In genomic region chr5:100520223-100520622, GRCm38 (mm10) we compare ENCODE assay signal across 12 mouse cellular contexts. TPM values are rescaled to one million over a fixed set of nuclear protein-coding genes. Genes with fewer than 3 reads are reported as not detected.
DNase-seq lines count a peak whose midpoint lies in the region; ATAC-seq and TF ChIP-seq lines count a peak whose summit lies in the region.
"Had no signal": no experiment of that assay in that cellular context is flagged by ENCODE, and none has a peak within 500 bp of the region (broad histone marks: within the 10 kb centered on the region; RNA-seq: fewer than 3 reads in every experiment).

No protein-coding gene starts in this region.

- no peak for TF ChIP-seq POLR2A in limb, embryonic 14.5 days (IDR thresholded peaks at IDR 0.05; ENCODE audit: borderline replicate concordance, extremely low read depth, insufficient read depth, insufficient read length)

- 100% methylated on average over 2 of the region's 2 CpGs for WGBS in forebrain, embryonic 13.5 days
- WGBS in forebrain, embryonic 16.5 days = 93% methylated on average over 2 of the region's 2 CpGs
- 84% methylated on average over 2 of the region's 2 CpGs for WGBS in lung, embryonic 14.5 days
- 64% methylated on average over 2 of the region's 2 CpGs for WGBS in lung, postnatal 0 days
- 84% methylated on average over 2 of the region's 2 CpGs for WGBS in limb, embryonic 14.5 days
- WGBS in stomach, embryonic 14.5 days = 94% methylated on average over 2 of the region's 2 CpGs

- peaks cover 8% of the 10 kb centered on the region; the same call in 1 of the 2 replicates for H3K36me3 ChIP-seq in forebrain, embryonic 13.5 days (ENCODE audit: poor library complexity, severe bottlenecking)
- H3K36me3 ChIP-seq in forebrain, embryonic 16.5 days (ENCODE audit: control insufficient read depth, insufficient read depth) = no peaks in the 10 kb centered on the region
- peaks cover 18% of the 10 kb centered on the region; the same call in 1 of the 2 replicates for H3K36me3 ChIP-seq in lung, embryonic 14.5 days (ENCODE audit: insufficient read depth)
- H3K36me3 ChIP-seq in lung, postnatal 0 days (ENCODE audit: insufficient read depth, low read length) = no peaks in the 10 kb centered on the region
- peaks cover 6% of the 10 kb centered on the region; the same call in 1 of the 2 replicates for H3K36me3 ChIP-seq in limb, embryonic 14.5 days (ENCODE audit: control insufficient read depth, insufficient read depth, low read length)
- H3K36me3 ChIP-seq in stomach, embryonic 14.5 days (ENCODE audit: control insufficient read depth, insufficient read depth, low read length) = no peaks in the 10 kb centered on the region

- H3K9me3 ChIP-seq in forebrain, embryonic 13.5 days (replicated peaks) = no peaks in the 10 kb centered on the region
- no peaks in the 10 kb centered on the region for H3K9me3 ChIP-seq in forebrain, embryonic 16.5 days (ENCODE audit: control insufficient read depth, low read length)
- no peaks in the 10 kb centered on the region for H3K9me3 ChIP-seq in lung, embryonic 14.5 days (ENCODE audit: low read depth, low read length)
- no peaks in the 10 kb centered on the region for H3K9me3 ChIP-seq in lung, postnatal 0 days (ENCODE audit: low read length)
- no peaks in the 10 kb centered on the region for H3K9me3 ChIP-seq in limb, embryonic 14.5 days (ENCODE audit: control insufficient read depth, low read length)
- no peaks in the 10 kb centered on the region for H3K9me3 ChIP-seq in stomach, embryonic 14.5 days (ENCODE audit: control insufficient read depth, low read depth, low read length)
- H3K9me3 ChIP-seq: midbrain, embryonic 12.5 days had no signal

- peak overlapping the region; percentile 20; the same call in 1 of the 2 replicates for H3K4me2 ChIP-seq in forebrain, embryonic 13.5 days
- H3K4me2 ChIP-seq in forebrain, embryonic 16.5 days (ENCODE audit: low read length) = no peak overlapping the region; the same call in 1 of the 2 replicates
- peak overlapping the region; percentile 89 for H3K4me2 ChIP-seq in lung, embryonic 14.5 days
- H3K4me2 ChIP-seq in lung, postnatal 0 days (replicated peaks; ENCODE audit: low read depth, low read length) = no peak overlapping the region
- peak overlapping the region; percentile 48; the same call in 1 of the 2 replicates for H3K4me2 ChIP-seq in limb, embryonic 14.5 days (replicated peaks; ENCODE audit: low read depth, low read length, severe bottlenecking)
- H3K4me2 ChIP-seq in stomach, embryonic 14.5 days (replicated peaks; ENCODE audit: low read depth, low read length) = peak overlapping the region; percentile 80

- peak overlapping the region; percentile 37; the same call in 1 of the 2 replicates for H3K9ac ChIP-seq in forebrain, embryonic 13.5 days
- no peak overlapping the region for H3K9ac ChIP-seq in forebrain, embryonic 16.5 days (replicated peaks; ENCODE audit: low read depth, low read length)
- H3K9ac ChIP-seq in lung, embryonic 14.5 days = no peak overlapping the region
- H3K9ac ChIP-seq in lung, postnatal 0 days (replicated peaks; ENCODE audit: low read depth) = no peak overlapping the region
- H3K9ac ChIP-seq in limb, embryonic 14.5 days (ENCODE audit: low read depth, low read length, severe bottlenecking) = peak overlapping the region; percentile 1; the same call in 1 of the 2 replicates
- H3K9ac ChIP-seq in stomach, embryonic 14.5 days (replicated peaks; ENCODE audit: low read depth, low read length) = 0 out of 2 replicates have a peak overlapping the region, but pooled peaks have one; percentile 18
- H3K9ac ChIP-seq: midbrain, embryonic 12.5 days had no signal

- TF ChIP-seq CTCF in lung, embryonic 14.5 days (IDR thresholded peaks at IDR 0.05; ENCODE audit: low read depth) = no peak
- TF ChIP-seq CTCF in lung, postnatal 0 days (IDR thresholded peaks at IDR 0.05) = no peak

- H3K4me3 ChIP-seq in forebrain, embryonic 13.5 days = 0 out of 2 replicates have a peak overlapping the region, but pooled peaks have one; percentile 3
- no peak overlapping the region for H3K4me3 ChIP-seq in forebrain, embryonic 16.5 days (replicated peaks; ENCODE audit: low read length)
- H3K4me3 ChIP-seq in lung, embryonic 14.5 days (ENCODE audit: low read depth, low read length) = no peak overlapping the region; the same call in 1 of the 2 replicates
- H3K4me3 ChIP-seq in lung, postnatal 0 days (ENCODE audit: low read depth, low read length) = no peak overlapping the region
- H3K4me3 ChIP-seq in limb, embryonic 14.5 days (replicated peaks; ENCODE audit: low read length) = 0 out of 2 replicates have a peak overlapping the region, but pooled peaks have one; percentile 7
- no peak overlapping the region for H3K4me3 ChIP-seq in stomach, embryonic 14.5 days (ENCODE audit: low read depth, low read length)
- H3K4me3 ChIP-seq: midbrain, embryonic 12.5 days had no signal

- no peak overlapping the region for H3K27ac ChIP-seq in forebrain, embryonic 13.5 days
- H3K27ac ChIP-seq in forebrain, embryonic 16.5 days (ENCODE audit: low read length) = no peak overlapping the region
- no peak overlapping the region for H3K27ac ChIP-seq in lung, embryonic 14.5 days (ENCODE audit: low read depth)
- H3K27ac ChIP-seq in lung, postnatal 0 days (ENCODE audit: low read length) = no peak overlapping the region
- H3K27ac ChIP-seq in limb, embryonic 14.5 days (replicated peaks; ENCODE audit: low read depth, low read length) = no peak overlapping the region
- H3K27ac ChIP-seq in stomach, embryonic 14.5 days (ENCODE audit: low read length) = no peak overlapping the region
- H3K27ac ChIP-seq: midbrain, embryonic 12.5 days had no signal

- peaks cover 6% of the 10 kb centered on the region; the same call in 1 of the 2 replicates for H3K27me3 ChIP-seq in forebrain, embryonic 13.5 days
- 0 out of 2 replicates have a peak, but pooled peaks cover 3% of the 10 kb centered on the region for H3K27me3 ChIP-seq in forebrain, embryonic 16.5 days (replicated peaks; ENCODE audit: control insufficient read depth, insufficient read depth, low read length)
- H3K27me3 ChIP-seq in lung, embryonic 14.5 days (ENCODE audit: insufficient read depth, low read length) = no peaks in the 10 kb centered on the region
- no peaks in the 10 kb centered on the region for H3K27me3 ChIP-seq in lung, postnatal 0 days (replicated peaks; ENCODE audit: insufficient read depth, low read length)
- H3K27me3 ChIP-seq in limb, embryonic 14.5 days (ENCODE audit: control insufficient read depth, insufficient read depth, low read length) = no peaks in the 10 kb centered on the region
- no peaks in the 10 kb centered on the region for H3K27me3 ChIP-seq in stomach, embryonic 14.5 days (ENCODE audit: control insufficient read depth, insufficient read depth, low read length)
- H3K27me3 ChIP-seq: midbrain, embryonic 12.5 days had no signal

- ATAC-seq in forebrain, embryonic 13.5 days = no peak
- no peak for ATAC-seq in forebrain, embryonic 16.5 days
- ATAC-seq in lung, embryonic 14.5 days (ENCODE audit: insufficient read depth) = no peak
- ATAC-seq in lung, postnatal 0 days = no peak
- ATAC-seq in limb, embryonic 14.5 days (ENCODE audit: low FRiP score, low read depth) = no peak
- ATAC-seq in stomach, embryonic 14.5 days (ENCODE audit: insufficient number of reproducible peaks, insufficient read depth, low FRiP score, low read depth) = no peak

- TF ChIP-seq EP300 in lung, postnatal 0 days (IDR thresholded peaks at IDR 0.05) = no peak

- peaks cover 22% of the 10 kb centered on the region for H3K4me1 ChIP-seq in forebrain, embryonic 13.5 days
- peaks cover 16% of the 10 kb centered on the region for H3K4me1 ChIP-seq in forebrain, embryonic 16.5 days (replicated peaks; ENCODE audit: control insufficient read depth, insufficient read depth, low read length)
- H3K4me1 ChIP-seq in lung, embryonic 14.5 days (ENCODE audit: insufficient read depth) = peaks cover 13% of the 10 kb centered on the region
- H3K4me1 ChIP-seq in lung, postnatal 0 days (ENCODE audit: insufficient read depth, low read depth, low read length) = peaks cover 10% of the 10 kb centered on the region; the same call in 1 of the 2 replicates
- peaks cover 13% of the 10 kb centered on the region for H3K4me1 ChIP-seq in limb, embryonic 14.5 days (ENCODE audit: control insufficient read depth, insufficient read depth, low read length)
- H3K4me1 ChIP-seq in stomach, embryonic 14.5 days (ENCODE audit: control insufficient read depth, insufficient read depth, low read length) = 0 out of 2 replicates have a peak, but pooled peaks cover 7% of the 10 kb centered on the region

- no peak for DNase-seq in lung, embryonic 14.5 days
- DNase-seq in lung, postnatal 0 days (ENCODE audit: low spot score) = no peak
- no peak for DNase-seq in limb, embryonic 14.5 days (ENCODE audit: low spot score)
- no peak for DNase-seq in embryo, embryonic 10 days (ENCODE audit: low spot score)
- no peak for DNase-seq in frontal cortex, postnatal 14 days (ENCODE audit: low spot score in 2 of 2)
- DNase-seq: cerebellum, adult 18-20 months; gastrocnemius, postnatal 14 days; left cerebral cortex, postnatal 4 days had no signal

RNA-seq across cellular contexts. Expression of gene Cops4, which starts 2.1 kb away (rescaled TPM):
- 212 and 218 TPM in 2 replicates for polyA plus RNA-seq in forebrain, embryonic 13.5 days (2015; fragmentation: Nextera tagmentation; extraction: Ambion mirVana)
- 191 and 196 TPM in 2 replicates for polyA plus RNA-seq in forebrain, embryonic 16.5 days (2015; fragmentation: Nextera tagmentation; extraction: Ambion mirVana)
- 202 and 209 TPM in 2 replicates for polyA plus RNA-seq in lung, embryonic 14.5 days (2014; fragmentation: Nextera tagmentation; extraction: Ambion mirVana)
- 92.4 and 94.3 TPM in 2 replicates for polyA plus RNA-seq in lung, postnatal 0 days (2015; fragmentation: Nextera tagmentation; extraction: Ambion mirVana)
- polyA plus RNA-seq in limb, embryonic 14.5 days (2012; rRNA removed) = 72.6 and 84.3 TPM in 2 replicates
- polyA plus RNA-seq in limb, embryonic 14.5 days (2014; fragmentation: Nextera tagmentation; extraction: Ambion mirVana) = 197 TPM in 2 replicates
- 187 and 188 TPM in 2 replicates for polyA plus RNA-seq in stomach, embryonic 14.5 days (2014; fragmentation: Nextera tagmentation; extraction: Ambion mirVana)

RNA-seq across cellular contexts. Expression of gene Lin54, which starts 19.8 kb away (rescaled TPM):
- polyA plus RNA-seq in forebrain, embryonic 13.5 days (2015; fragmentation: Nextera tagmentation; extraction: Ambion mirVana) = 11.2 and 14.0 TPM in 2 replicates
- polyA plus RNA-seq in forebrain, embryonic 16.5 days (2015; fragmentation: Nextera tagmentation; extraction: Ambion mirVana) = 9.4 and 11.0 TPM in 2 replicates
- 18.0 and 18.5 TPM in 2 replicates for polyA plus RNA-seq in lung, embryonic 14.5 days (2014; fragmentation: Nextera tagmentation; extraction: Ambion mirVana)
- polyA plus RNA-seq in lung, postnatal 0 days (2015; fragmentation: Nextera tagmentation; extraction: Ambion mirVana) = 5.7 and 5.9 TPM in 2 replicates
- 10.4 and 10.6 TPM in 2 replicates for polyA plus RNA-seq in limb, embryonic 14.5 days (2012; rRNA removed)
- polyA plus RNA-seq in limb, embryonic 14.5 days (2014; fragmentation: Nextera tagmentation; extraction: Ambion mirVana) = 13.4 and 14.1 TPM in 2 replicates
- 15.3 and 16.1 TPM in 2 replicates for polyA plus RNA-seq in stomach, embryonic 14.5 days (2014; fragmentation: Nextera tagmentation; extraction: Ambion mirVana)

RNA-seq across cellular contexts. Expression of gene Plac8, which starts 51.8 kb away (rescaled TPM):
- 0.34 and 0.46 TPM in 2 replicates for polyA plus RNA-seq in forebrain, embryonic 13.5 days (2015; fragmentation: Nextera tagmentation; extraction: Ambion mirVana)
- 0.41 TPM in 1 of 2 replicates, not detected in the other for polyA plus RNA-seq in forebrain, embryonic 16.5 days (2015; fragmentation: Nextera tagmentation; extraction: Ambion mirVana)
- polyA plus RNA-seq in lung, embryonic 14.5 days (2014; fragmentation: Nextera tagmentation; extraction: Ambion mirVana) = 10.0 and 11.5 TPM in 2 replicates
- 51.2 and 59.3 TPM in 2 replicates for polyA plus RNA-seq in lung, postnatal 0 days (2015; fragmentation: Nextera tagmentation; extraction: Ambion mirVana)
- 8.1 and 11.7 TPM in 2 replicates for polyA plus RNA-seq in limb, embryonic 14.5 days (2012; rRNA removed)
- polyA plus RNA-seq in limb, embryonic 14.5 days (2014; fragmentation: Nextera tagmentation; extraction: Ambion mirVana) = 5.4 and 5.7 TPM in 2 replicates
- polyA plus RNA-seq in stomach, embryonic 14.5 days (2014; fragmentation: Nextera tagmentation; extraction: Ambion mirVana) = 148 and 159 TPM in 2 replicates

Comparison
In these comparisons a context has a peak if more than half of its experiments do, and no peak if none do; other contexts are left out.
1. H3K4me2 ChIP-seq: peak in forebrain, embryonic 13.5 days (single experiment), lung, embryonic 14.5 days (single experiment), limb, embryonic 14.5 days (single experiment) and stomach, embryonic 14.5 days (single experiment); none in forebrain, embryonic 16.5 days (single experiment) and lung, postnatal 0 days (single experiment).
2. H3K4me3 ChIP-seq: peak in forebrain, embryonic 13.5 days (single experiment) and limb, embryonic 14.5 days (single experiment); none in forebrain, embryonic 16.5 days (single experiment), lung, embryonic 14.5 days (single experiment), lung, postnatal 0 days (single experiment) and stomach, embryonic 14.5 days (single experiment).
3. H3K9ac ChIP-seq: peak in forebrain, embryonic 13.5 days (single experiment), limb, embryonic 14.5 days (single experiment) and stomach, embryonic 14.5 days (single experiment); none in forebrain, embryonic 16.5 days (single experiment), lung, embryonic 14.5 days (single experiment) and lung, postnatal 0 days (single experiment).